Mouse (Mus musculus): ENCODE data around the gene Rnf180. TPM values are rescaled to one million over a fixed set of nuclear protein-coding genes. Genes with fewer than 3 reads are reported as not detected.
A peak's percentile ranks its signal among the peaks of the same experiment; 100 is the strongest.

Rnf180 gene
- polyA plus RNA-seq, 1 experiment from 2014 or later: 3.9 TPM

- 74% methylated on average over 5 of the region's 5 CpGs for WGBS
- Histone ChIP-seq H3K9ac (no peak overlapping the region), H3K36me3 (no peaks in the 10 kb centered on the region), H3K9me3 (no peaks in the 10 kb centered on the region), H3K4me3 (no peak overlapping the region), H3K27me3 (no peaks in the 10 kb centered on the region), H3K27ac (no peak overlapping the region), H3K4me1 (no peaks in the 10 kb centered on the region), H3K4me2 (no peak overlapping the region)
- ATAC-seq (ENCODE audit: borderline replicate concordance, extremely low read depth, low FRiP score, low TSS enrichment): no peak
Measured at GRCm38 (mm10) chr13:105180781-105181180, 113.8 kb downstream of the Rnf180 start.

- no peak overlapping the region for H3K9ac ChIP-seq
- ATAC-seq (ENCODE audit: borderline replicate concordance, extremely low read depth, low FRiP score, low TSS enrichment): peak; percentile 59; the same call in 1 of the 2 replicates
- no peak overlapping the region for H3K4me2 ChIP-seq
- no peak overlapping the region for H3K27ac ChIP-seq
- no peaks in the 10 kb centered on the region for H3K36me3 ChIP-seq
- no peaks in the 10 kb centered on the region for H3K4me1 ChIP-seq
- 41% methylated on average over 5 of the region's 6 CpGs for WGBS
- no peaks in the 10 kb centered on the region for H3K27me3 ChIP-seq
- H3K9me3 ChIP-seq: no peaks in the 10 kb centered on the region
- no peak overlapping the region for H3K4me3 ChIP-seq
Measured at GRCm38 (mm10) chr13:105165441-105165840, 129.2 kb downstream of the Rnf180 start.

DNA sequence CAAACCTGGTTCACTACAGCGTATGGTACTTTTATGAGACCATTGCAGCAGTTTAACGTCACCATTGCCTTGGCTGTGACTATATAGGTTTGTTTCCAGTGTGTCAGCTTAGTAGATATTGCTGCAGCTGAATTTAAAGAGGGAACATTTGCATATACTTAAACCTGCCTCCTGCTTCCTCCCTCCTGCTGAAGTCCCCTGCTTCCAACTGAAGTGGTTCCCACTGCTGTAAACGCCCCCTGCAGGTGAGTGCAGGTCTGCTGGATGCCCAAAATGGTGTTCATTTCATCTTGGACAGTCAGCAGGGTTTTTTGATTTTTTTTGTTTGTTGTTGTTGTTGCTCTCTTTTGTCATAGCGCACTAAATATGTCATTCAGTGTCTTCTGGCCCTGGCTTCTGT lies 140.7 kb downstream of the Rnf180 start:
- no peaks in the 10 kb centered on the region for H3K36me3 ChIP-seq
- WGBS: 54% methylated on average over 4 of the region's 4 CpGs
- H3K4me3 ChIP-seq: no peak overlapping the region
- H3K27ac ChIP-seq: no peak overlapping the region
- no peaks in the 10 kb centered on the region for H3K27me3 ChIP-seq
- H3K4me2 ChIP-seq: no peak overlapping the region
- H3K9ac ChIP-seq: no peak overlapping the region
- ATAC-seq (ENCODE audit: borderline replicate concordance, extremely low read depth, low FRiP score, low TSS enrichment): no peak
- H3K9me3 ChIP-seq: no peaks in the 10 kb centered on the region
- no peaks in the 10 kb centered on the region for H3K4me1 ChIP-seq

- Histone ChIP-seq H3K4me1 (no peaks in the 10 kb centered on the region), H3K9me3 (no peaks in the 10 kb centered on the region), H3K27ac (no peak overlapping the region), H3K36me3 (no peaks in the 10 kb centered on the region), H3K4me3 (no peak overlapping the region), H3K27me3 (no peaks in the 10 kb centered on the region), H3K9ac (no peak overlapping the region), H3K4me2 (no peak overlapping the region)
- no peak for ATAC-seq (ENCODE audit: borderline replicate concordance, extremely low read depth, low FRiP score, low TSS enrichment)
- 66% methylated on average over 3 of the region's 3 CpGs for WGBS
Measured at GRCm38 (mm10) chr13:105150006-105150405, 144.6 kb downstream of the Rnf180 start.

- no peak overlapping the region for H3K27ac ChIP-seq
- H3K27me3 ChIP-seq: no peaks in the 10 kb centered on the region
- ATAC-seq (ENCODE audit: borderline replicate concordance, extremely low read depth, low FRiP score, low TSS enrichment): no peak
- no peak overlapping the region for H3K4me2 ChIP-seq
- WGBS: 55% methylated on average over 4 of the region's 4 CpGs
- H3K9ac ChIP-seq: no peak overlapping the region
- H3K4me1 ChIP-seq: no peaks in the 10 kb centered on the region
- no peaks in the 10 kb centered on the region for H3K36me3 ChIP-seq
- H3K9me3 ChIP-seq: no peaks in the 10 kb centered on the region
- H3K4me3 ChIP-seq: no peak overlapping the region
Measured at GRCm38 (mm10) chr13:105147795-105148418, 146.7 kb downstream of the Rnf180 start.

GRCm38 (mm10) chr13:105146827-105147226 lies 147.8 kb downstream of the Rnf180 start:
- no peak overlapping the region for H3K27ac ChIP-seq
- H3K9me3 ChIP-seq: no peaks in the 10 kb centered on the region
- H3K27me3 ChIP-seq: no peaks in the 10 kb centered on the region
- no peaks in the 10 kb centered on the region for H3K36me3 ChIP-seq
- WGBS: 16% methylated on average over 1 of the region's 1 CpGs
- no peak overlapping the region for H3K4me3 ChIP-seq
- ATAC-seq (ENCODE audit: borderline replicate concordance, extremely low read depth, low FRiP score, low TSS enrichment): no peak
- H3K4me2 ChIP-seq: no peak overlapping the region
- no peaks in the 10 kb centered on the region for H3K4me1 ChIP-seq
- no peak overlapping the region for H3K9ac ChIP-seq

GRCm38 (mm10) chr13:105139881-105140280 lies 154.7 kb downstream of the Rnf180 start:
- no peak overlapping the region for H3K9ac ChIP-seq
- H3K27ac ChIP-seq: no peak overlapping the region
- 38% methylated on average over 4 of the region's 4 CpGs for WGBS
- no peaks in the 10 kb centered on the region for H3K36me3 ChIP-seq
- H3K27me3 ChIP-seq: no peaks in the 10 kb centered on the region
- H3K4me1 ChIP-seq: no peaks in the 10 kb centered on the region
- no peaks in the 10 kb centered on the region for H3K9me3 ChIP-seq
- no peak overlapping the region for H3K4me2 ChIP-seq
- no peak for ATAC-seq (ENCODE audit: borderline replicate concordance, extremely low read depth, low FRiP score, low TSS enrichment)
- no peak overlapping the region for H3K4me3 ChIP-seq

DNA sequence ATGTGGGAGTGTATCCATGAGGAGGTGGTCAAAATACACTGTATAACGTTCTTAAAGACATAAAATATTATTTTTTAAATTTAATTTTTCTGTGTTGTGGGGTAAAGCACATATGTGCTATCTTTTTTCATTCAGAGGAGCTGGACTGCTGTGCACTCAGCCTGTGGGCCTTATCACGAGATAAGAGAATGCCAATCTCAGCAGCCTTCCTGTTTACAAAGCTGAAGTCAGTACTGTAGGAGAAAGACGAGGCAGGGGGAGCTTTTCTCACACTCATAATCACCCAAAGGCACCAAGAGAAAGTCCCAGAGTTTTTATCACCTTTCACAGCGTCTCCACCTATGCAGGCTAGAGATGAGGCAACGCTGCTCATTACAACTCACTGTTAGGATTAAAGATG lies 160.2 kb downstream of the Rnf180 start:
- 34% methylated on average over 5 of the region's 5 CpGs for WGBS
- Histone ChIP-seq H3K4me2 (no peak overlapping the region), H3K9ac (no peak overlapping the region), H3K27me3 (no peaks in the 10 kb centered on the region), H3K36me3 (no peaks in the 10 kb centered on the region), H3K27ac (no peak overlapping the region), H3K4me1 (no peaks in the 10 kb centered on the region), H3K9me3 (no peaks in the 10 kb centered on the region), H3K4me3 (no peak overlapping the region)
- ATAC-seq (ENCODE audit: borderline replicate concordance, extremely low read depth, low FRiP score, low TSS enrichment): no peak

GRCm38 (mm10) chr13:105132776-105133175 lies 161.8 kb downstream of the Rnf180 start:
- Histone ChIP-seq H3K36me3 (no peaks in the 10 kb centered on the region), H3K4me3 (no peak overlapping the region), H3K4me1 (no peaks in the 10 kb centered on the region), H3K27me3 (no peaks in the 10 kb centered on the region), H3K4me2 (no peak overlapping the region), H3K9me3 (no peaks in the 10 kb centered on the region), H3K9ac (no peak overlapping the region), H3K27ac (no peak overlapping the region)
- ATAC-seq (ENCODE audit: borderline replicate concordance, extremely low read depth, low FRiP score, low TSS enrichment): no peak
- 72% methylated on average over 2 of the region's 2 CpGs for WGBS

DNA sequence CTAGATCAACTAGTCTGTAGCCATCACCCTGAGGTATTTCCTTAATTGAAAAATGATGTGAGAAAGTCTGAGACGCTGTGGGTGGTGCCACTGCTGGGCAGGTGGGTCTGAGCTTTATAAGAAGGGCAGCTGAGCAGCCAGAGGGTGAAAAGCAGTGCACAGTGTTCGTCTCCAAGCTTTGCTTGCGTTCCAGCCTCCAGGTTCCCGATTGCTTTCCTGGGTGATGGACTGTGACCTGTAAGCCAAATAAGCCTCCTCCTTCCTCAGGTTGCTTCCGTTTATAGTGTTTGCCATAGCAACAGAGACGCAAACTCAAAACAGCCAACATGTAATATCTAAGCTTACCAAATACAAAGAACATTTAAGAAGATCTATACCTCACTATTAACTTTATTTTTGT lies 162.2 kb downstream of the Rnf180 start:
- no peak for ATAC-seq (ENCODE audit: borderline replicate concordance, extremely low read depth, low FRiP score, low TSS enrichment)
- Histone ChIP-seq H3K4me1 (no peaks in the 10 kb centered on the region), H3K4me2 (no peak overlapping the region), H3K9me3 (no peaks in the 10 kb centered on the region), H3K27ac (no peak overlapping the region), H3K9ac (no peak overlapping the region), H3K4me3 (no peak overlapping the region), H3K27me3 (no peaks in the 10 kb centered on the region), H3K36me3 (no peaks in the 10 kb centered on the region)
- 67% methylated on average over 6 of the region's 6 CpGs for WGBS

- Histone ChIP-seq H3K9me3 (no peaks in the 10 kb centered on the region), H3K4me2 (no peak overlapping the region), H3K4me1 (no peaks in the 10 kb centered on the region), H3K9ac (no peak overlapping the region), H3K27ac (no peak overlapping the region), H3K36me3 (no peaks in the 10 kb centered on the region), H3K27me3 (no peaks in the 10 kb centered on the region), H3K4me3 (no peak overlapping the region)
- 71% methylated on average over 6 of the region's 6 CpGs for WGBS
- ATAC-seq (ENCODE audit: borderline replicate concordance, extremely low read depth, low FRiP score, low TSS enrichment): no peak
Measured at GRCm38 (mm10) chr13:105130080-105130479, 164.5 kb downstream of the Rnf180 start.

DNA sequence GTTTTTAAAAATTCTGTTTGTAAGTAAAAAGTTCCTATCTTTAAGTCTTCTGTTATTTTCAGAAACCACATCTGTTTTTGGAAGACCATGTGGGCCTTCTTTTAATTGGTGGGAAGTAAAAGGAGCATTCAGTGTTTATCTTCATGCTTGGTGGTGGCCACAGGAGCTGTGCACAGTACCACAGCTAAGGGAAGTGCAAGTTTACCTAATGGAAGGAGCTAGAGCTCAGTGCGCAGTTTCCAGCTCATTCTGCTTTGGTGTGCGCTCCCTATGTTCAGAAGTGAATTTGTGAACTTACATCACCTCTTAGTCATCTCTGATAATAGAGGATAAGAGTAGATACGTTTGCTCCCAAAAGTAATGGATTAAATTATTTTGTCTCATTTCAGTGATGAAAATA lies 172.5 kb downstream of the Rnf180 start:
- Histone ChIP-seq H3K27ac (no peak overlapping the region), H3K36me3 (no peaks in the 10 kb centered on the region), H3K27me3 (no peaks in the 10 kb centered on the region), H3K4me1 (no peaks in the 10 kb centered on the region), H3K4me2 (no peak overlapping the region), H3K4me3 (no peak overlapping the region), H3K9ac (no peak overlapping the region), H3K9me3 (no peaks in the 10 kb centered on the region)
- 76% methylated on average over 3 of the region's 3 CpGs for WGBS
- no peak for ATAC-seq (ENCODE audit: borderline replicate concordance, extremely low read depth, low FRiP score, low TSS enrichment)

- no peak for ATAC-seq (ENCODE audit: borderline replicate concordance, extremely low read depth, low FRiP score, low TSS enrichment)
Measured at GRCm38 (mm10) chr13:105121617-105122016, 173.0 kb downstream of the Rnf180 start.

More at GRCm38 (mm10) chr13:105121617-105122016, 173.0 kb downstream of the Rnf180 start:
- no peaks in the 10 kb centered on the region for H3K4me1 ChIP-seq
- H3K4me3 ChIP-seq: no peak overlapping the region
- H3K27ac ChIP-seq: no peak overlapping the region
- H3K4me2 ChIP-seq: no peak overlapping the region
- H3K9me3 ChIP-seq: no peaks in the 10 kb centered on the region
- no peak overlapping the region for H3K9ac ChIP-seq
- no peaks in the 10 kb centered on the region for H3K27me3 ChIP-seq
- H3K36me3 ChIP-seq: no peaks in the 10 kb centered on the region

Measured in lung, embryonic 15.5 days (tissue).